ENCODE assay signal across 12 mouse cellular contexts in genomic region chr15:47289691-47290090, GRCm38 (mm10).
"Had no signal": no experiment of that assay in that cellular context is flagged by ENCODE, and none has a peak within 500 bp of the region (broad histone marks: within the 10 kb centered on the region; RNA-seq: fewer than 3 reads in every experiment).

No protein-coding gene starts in this region.

- DNase-seq: retina, postnatal 1 day; right cerebral cortex, adult 18-20 months; right cerebral cortex, postnatal 14 days; right cerebral cortex, postnatal 25 days; right cerebral cortex, postnatal 4 days; spleen, adult 18-20 months; thymus, adult 18-20 months; thymus, adult 2 months; thymus, postnatal 14 days; thymus, postnatal 25 days; thymus, postnatal 36 days; thymus, postnatal 4 days had no signal
